Mouse (Mus musculus) layer of hippocampus, adult 18-20 months (tissue): ENCODE measurements at regions not wholly inside any gene's neighbourhood (a gene's known extent, or its start where the extent isn't known, plus 50 kb on each side); places are given as distances from the start of the nearest gene placed in this dataset.
"Not testable (repeated sequence)": the region's sequence is repeated elsewhere in the genome, so short reads cannot be mapped to it uniquely, and the experiment has no call there.

ENCODE experiments used
- DNase-seq, 2 experiments: peaks; one replicate each; pipeline ENCODE4 v3.0.0; 2022; ENCODE audit warnings: low spot score in 2 of 2

DNA sequence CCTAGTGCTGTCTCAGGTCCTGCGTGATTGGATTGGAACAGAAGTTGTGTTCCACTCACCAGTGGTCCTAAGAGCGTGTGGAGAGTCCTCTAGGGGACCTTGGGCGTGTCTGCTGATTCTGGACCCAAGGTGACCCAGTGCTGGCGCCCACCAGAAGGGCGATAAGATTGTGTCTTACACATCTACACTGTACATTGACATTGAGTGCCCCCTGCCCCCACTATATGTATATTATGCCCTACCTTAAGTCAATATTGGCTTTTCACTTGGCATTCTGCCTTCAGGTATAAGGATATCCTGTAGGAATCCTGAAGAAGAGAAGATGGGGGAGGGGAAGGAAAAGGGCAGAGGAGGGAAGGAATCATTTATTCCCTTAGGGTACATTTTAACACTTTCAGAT, 260.2 kb upstream of the Rgs17 start:
- no peak for DNase-seq

GRCm38 (mm10) chr10:6164311-6164710, 242.1 kb upstream of the Rgs17 start:
- DNase-seq: not testable (repeated sequence)

- DNase-seq: no peak
Measured at GRCm38 (mm10) chr10:6156941-6157340, 234.7 kb upstream of the Rgs17 start.

- DNase-seq: no peak
Measured at GRCm38 (mm10) chr10:6134091-6134490, 211.9 kb upstream of the Rgs17 start.

GRCm38 (mm10) chr10:6124423-6124822, 202.2 kb upstream of the Rgs17 start:
- not testable (repeated sequence) for DNase-seq

DNA sequence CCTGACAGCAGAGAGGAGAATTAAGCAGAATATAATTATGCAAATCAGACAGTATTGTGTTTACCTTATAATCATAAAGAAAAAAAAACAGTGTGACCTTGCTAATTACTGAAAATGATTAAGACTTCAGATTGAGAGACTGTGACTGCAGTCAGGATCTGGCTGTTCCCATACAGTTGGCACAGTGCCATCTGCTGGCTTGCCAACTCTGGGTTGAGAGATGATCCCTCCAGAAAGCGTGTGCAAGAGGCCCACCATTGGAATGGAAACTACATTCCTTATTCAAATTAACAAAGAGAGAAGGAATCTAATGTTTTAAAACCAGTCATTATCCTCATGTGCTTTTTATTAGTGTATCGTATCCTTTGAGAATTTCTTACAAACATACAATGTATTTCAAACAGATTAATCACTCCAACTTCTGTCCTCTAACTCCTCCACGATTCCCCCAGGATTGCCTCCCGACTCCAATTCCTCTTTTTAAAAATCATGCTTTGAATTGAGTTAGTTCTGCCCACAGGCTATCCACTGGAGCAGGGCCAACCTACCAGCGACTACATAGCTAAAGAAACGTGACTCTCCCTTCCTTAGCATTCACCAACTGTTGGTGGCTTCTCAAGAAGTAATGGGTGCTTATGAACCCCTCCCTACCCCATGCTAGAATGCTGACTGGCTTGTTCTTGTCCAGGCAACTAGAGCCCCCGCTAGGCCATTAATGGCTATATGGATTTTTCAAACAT, 192.9 kb upstream of the Rgs17 start:
- peak; percentile 13 to 56 for DNase-seq
